Mouse (Mus musculus) testis, postnatal 10 days (tissue): ENCODE measurements at regions not wholly inside any gene's neighbourhood (a gene's known extent, or its start where the extent isn't known, plus 50 kb on each side); places are given as distances from the start of the nearest gene placed in this dataset.

Source experiments
- DNase-seq: peaks from one replicate; pipeline ENCODE4 v3.0.0; 2021; ENCODE audit warnings: low spot score

GRCm38 (mm10) chr8:79587258-79587657 lies 52.2 kb upstream of the Otud4 start:
- peak; percentile 81 for DNase-seq

GRCm38 (mm10) chr8:79584966-79585365 lies 54.5 kb upstream of the Otud4 start:
- peak; percentile 66 for DNase-seq

- DNase-seq, result no peak
Observed at GRCm38 (mm10) chr8:79583326-79583725, 56.1 kb upstream of the Otud4 start.

GRCm38 (mm10) chr8:79582195-79582594 lies 57.2 kb upstream of the Otud4 start:
- no peak for DNase-seq

GRCm38 (mm10) chr8:79576086-79576485 lies 63.3 kb upstream of the Otud4 start:
- DNase-seq, result no peak

- no peak for DNase-seq
Observed at GRCm38 (mm10) chr8:79575175-79575734, 64.2 kb upstream of the Otud4 start.

- no peak for DNase-seq
Observed at GRCm38 (mm10) chr8:79573491-79573890, 65.9 kb upstream of the Otud4 start.

GRCm38 (mm10) chr8:79572526-79572925 lies 66.9 kb upstream of the Otud4 start:
- DNase-seq, result no peak

- no peak for DNase-seq
Observed at GRCm38 (mm10) chr8:79563101-79563500, 76.3 kb upstream of the Otud4 start.

GRCm38 (mm10) chr8:79562669-79563068 lies 76.7 kb upstream of the Otud4 start:
- peak; percentile 54 for DNase-seq

- DNase-seq, result no peak
Observed at GRCm38 (mm10) chr8:79562071-79562581, 77.3 kb upstream of the Otud4 start.

- DNase-seq, result no peak
Observed at GRCm38 (mm10) chr8:79561269-79562063, 78.0 kb upstream of the Otud4 start.

GRCm38 (mm10) chr8:79559516-79559915 lies 79.9 kb upstream of the Otud4 start:
- no peak for DNase-seq

GRCm38 (mm10) chr8:79554311-79554710 lies 85.1 kb upstream of the Otud4 start:
- DNase-seq, result no peak

- no peak for DNase-seq
Observed at GRCm38 (mm10) chr8:79550151-79550550, 89.3 kb upstream of the Otud4 start.

GRCm38 (mm10) chr8:79548156-79548555 lies 91.3 kb upstream of the Otud4 start:
- DNase-seq, result no peak

GRCm38 (mm10) chr8:79545866-79546373 lies 93.5 kb upstream of the Otud4 start:
- no peak for DNase-seq

GRCm38 (mm10) chr8:79542461-79542860 lies 97.0 kb upstream of the Otud4 start:
- no peak for DNase-seq

GRCm38 (mm10) chr8:79540053-79540452 lies 99.4 kb upstream of the Otud4 start:
- no peak for DNase-seq

- no peak for DNase-seq
Observed at GRCm38 (mm10) chr8:79534271-79534889, 105.0 kb upstream of the Otud4 start.

- peak; percentile 44 for DNase-seq
Observed at GRCm38 (mm10) chr8:79529556-79529955, 109.9 kb upstream of the Otud4 start.

- no peak for DNase-seq
Observed at GRCm38 (mm10) chr8:79522040-79522439, 117.4 kb upstream of the Otud4 start.

- DNase-seq, result no peak
Observed at GRCm38 (mm10) chr8:79518966-79519365, 119.6 kb upstream of the Smad1 start.
